Mouse (Mus musculus): ENCODE results near the gene Gm9970. TPM values are rescaled to one million over a fixed set of nuclear protein-coding genes. Genes with fewer than 3 reads are reported as not detected.

Gene Gm9970
- polyA plus RNA-seq, 1 experiment from 2014 or later: not detected

DNA sequence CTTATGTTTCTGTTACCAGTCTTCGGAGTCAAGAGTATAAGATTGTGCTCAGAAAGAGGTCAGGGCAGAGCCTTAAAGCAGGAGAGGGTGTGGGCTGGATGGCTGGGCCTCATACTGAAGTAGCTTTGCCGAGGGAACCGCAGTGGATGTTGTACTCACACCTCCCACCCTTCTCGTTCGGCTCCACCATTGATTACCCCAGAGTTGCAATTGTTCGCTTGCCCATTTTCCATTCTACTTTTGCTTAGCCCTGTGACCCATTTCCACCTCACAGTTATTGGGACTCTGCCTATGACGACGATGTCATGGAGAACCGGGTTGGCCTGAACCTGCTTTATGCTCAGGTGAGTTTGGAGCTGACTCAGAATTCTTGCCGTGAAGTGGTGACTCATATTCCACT lies 44.8 kb downstream of the Gm9970 start:
- Histone ChIP-seq H3K4me1 (replicated peaks; ENCODE audit: control insufficient read depth, insufficient read depth, low read length) (peaks cover 22% of the 10 kb centered on the region), H3K36me3 (ENCODE audit: control insufficient read depth, insufficient read depth, low read length) (peaks cover 54% of the 10 kb centered on the region), H3K9me3 (ENCODE audit: control insufficient read depth, low read length) (peaks cover 5% of the 10 kb centered on the region), H3K27ac (ENCODE audit: low read depth, low read length) (no peak overlapping the region), H3K4me2 (no peak overlapping the region), H3K4me3 (ENCODE audit: low read depth, low read length) (no peak overlapping the region), H3K27me3 (replicated peaks; ENCODE audit: control insufficient read depth, insufficient read depth, low read length) (no peaks in the 10 kb centered on the region), H3K9ac (ENCODE audit: low read depth, low read length) (no peak overlapping the region)
- 90% methylated on average over 10 of the region's 10 CpGs for WGBS
- no peak for ATAC-seq (replicated peaks; ENCODE audit: low FRiP score)
- no peak for DNase-seq (ENCODE audit: low spot score)

DNA sequence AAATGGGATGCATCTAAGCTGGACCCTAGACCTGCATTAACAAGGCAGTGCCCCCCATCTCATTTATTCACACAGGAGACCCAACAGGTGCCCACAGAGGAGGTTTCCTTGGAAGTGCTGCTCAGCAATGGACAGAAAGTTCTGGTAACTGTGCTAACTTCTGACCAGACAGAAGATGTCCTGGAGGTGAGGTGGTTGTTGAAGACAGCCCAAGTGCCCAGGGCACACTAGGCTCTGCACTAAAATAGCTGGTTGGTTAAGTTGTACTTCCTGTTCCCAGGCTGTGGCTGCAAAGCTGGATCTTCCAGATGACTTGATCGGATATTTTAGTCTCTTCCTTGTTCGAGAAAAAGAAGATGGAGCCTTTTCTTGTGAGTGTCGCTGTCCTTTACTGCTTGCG lies 45.4 kb downstream of the Gm9970 start:
- Histone ChIP-seq H3K4me1 (replicated peaks; ENCODE audit: control insufficient read depth, insufficient read depth, low read length) (peaks cover 18% of the 10 kb centered on the region), H3K9ac (ENCODE audit: low read depth, low read length) (no peak overlapping the region), H3K4me3 (ENCODE audit: low read depth, low read length) (no peak overlapping the region), H3K4me2 (no peak overlapping the region), H3K27ac (ENCODE audit: low read depth, low read length) (no peak overlapping the region), H3K9me3 (ENCODE audit: control insufficient read depth, low read length) (peaks cover 5% of the 10 kb centered on the region), H3K36me3 (ENCODE audit: control insufficient read depth, insufficient read depth, low read length) (peaks cover 59% of the 10 kb centered on the region), H3K27me3 (replicated peaks; ENCODE audit: control insufficient read depth, insufficient read depth, low read length) (no peaks in the 10 kb centered on the region)
- no peak for DNase-seq (ENCODE audit: low spot score)
- no peak for ATAC-seq (replicated peaks; ENCODE audit: low FRiP score)
- 93% methylated on average over 4 of the region's 4 CpGs for WGBS

DNA sequence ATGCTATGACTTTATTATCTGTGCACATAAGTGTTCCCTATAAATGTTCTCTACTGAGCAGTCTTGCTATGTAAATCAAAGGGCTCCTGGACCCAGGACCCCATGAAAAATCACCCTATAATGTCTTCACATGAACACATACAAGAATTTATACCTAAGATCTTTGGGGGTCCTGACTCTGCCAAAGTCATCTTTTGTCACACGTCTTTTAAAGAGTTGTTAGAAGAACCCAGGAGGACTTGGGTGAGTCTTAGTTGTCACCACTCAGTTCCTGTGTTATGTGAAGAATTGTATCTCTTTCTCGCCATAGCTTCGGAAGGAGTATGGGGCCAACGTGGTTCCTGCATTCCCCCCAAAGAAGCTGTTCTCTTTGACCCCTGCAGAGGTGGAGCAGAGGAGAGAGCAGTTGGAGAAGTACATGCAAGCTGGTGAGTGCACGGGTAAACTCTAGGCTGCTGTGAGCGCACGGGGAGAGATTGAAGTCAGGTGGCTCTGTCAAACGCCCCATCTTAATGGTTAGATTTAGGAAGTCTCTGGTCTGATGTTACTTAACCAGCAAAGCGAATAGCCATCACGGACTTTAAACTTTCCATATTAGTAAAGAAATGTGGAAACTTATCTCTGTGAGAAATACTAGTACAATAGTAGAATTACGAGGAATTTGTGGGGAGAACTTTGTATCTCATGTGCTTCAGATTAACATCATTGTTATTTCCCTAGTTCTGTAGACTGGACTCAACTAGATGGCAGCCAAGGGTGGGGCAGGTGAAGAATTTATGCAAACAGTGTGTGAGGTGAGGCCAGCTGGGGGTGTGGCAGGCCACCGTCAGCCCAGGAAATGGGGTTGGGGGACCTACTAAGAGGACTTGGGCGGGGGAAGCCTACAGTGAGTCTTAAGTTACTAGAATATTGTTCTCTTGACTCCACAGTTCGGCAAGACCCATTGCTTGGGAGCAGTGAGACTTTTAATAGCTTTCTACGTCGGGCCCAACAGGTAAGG lies 46.2 kb downstream of the Gm9970 start:
- peak overlapping the region; percentile 80 for H3K4me3 ChIP-seq (ENCODE audit: low read depth, low read length)
- H3K4me2 ChIP-seq: peak overlapping the region; percentile 87
- no peak overlapping the region for H3K27ac ChIP-seq (ENCODE audit: low read depth, low read length)
- no peak for ATAC-seq (replicated peaks; ENCODE audit: low FRiP score)
- H3K27me3 ChIP-seq (replicated peaks; ENCODE audit: control insufficient read depth, insufficient read depth, low read length): no peaks in the 10 kb centered on the region
- peak overlapping the region; percentile 2; the same call in 1 of the 2 replicates for H3K9ac ChIP-seq (ENCODE audit: low read depth, low read length)
- H3K36me3 ChIP-seq (ENCODE audit: control insufficient read depth, insufficient read depth, low read length): peaks cover 59% of the 10 kb centered on the region
- 91% methylated on average over 16 of the region's 16 CpGs for WGBS
- DNase-seq (ENCODE audit: low spot score): no peak
- peaks cover 13% of the 10 kb centered on the region for H3K4me1 ChIP-seq (replicated peaks; ENCODE audit: control insufficient read depth, insufficient read depth, low read length)
- H3K9me3 ChIP-seq (ENCODE audit: control insufficient read depth, low read length): no peaks in the 10 kb centered on the region

DNA sequence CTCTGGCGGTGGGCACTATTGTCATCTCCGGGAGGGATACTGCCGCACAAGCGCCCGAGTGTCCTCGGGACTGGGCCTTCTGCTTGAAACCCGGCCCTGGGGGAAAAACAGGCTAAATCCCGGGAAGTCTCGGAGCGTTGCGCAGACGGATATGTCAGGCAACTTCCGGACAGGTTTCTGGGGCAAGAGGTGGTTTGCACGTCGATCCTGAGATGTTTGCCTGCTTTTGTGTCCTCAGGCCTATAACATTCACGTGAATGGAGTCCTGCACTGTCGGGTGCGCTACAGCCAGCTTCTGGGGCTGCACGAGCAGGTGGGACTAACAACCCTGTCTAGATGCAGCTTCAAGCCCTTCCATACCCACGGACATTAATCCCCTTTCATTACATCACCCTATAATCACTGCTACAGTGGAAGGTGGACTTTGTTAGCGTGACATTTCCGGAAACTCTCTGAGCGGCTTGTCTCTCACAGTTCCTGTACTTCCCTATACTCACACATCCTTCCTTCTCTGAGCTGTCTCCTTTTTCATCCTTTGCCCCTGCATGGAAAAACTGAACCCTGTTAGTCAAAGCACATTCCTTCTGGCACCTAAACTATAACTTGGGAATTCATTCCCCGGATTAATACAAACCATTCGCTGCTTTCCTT lies 47.3 kb downstream of the Gm9970 start:
- H3K4me1 ChIP-seq (replicated peaks; ENCODE audit: control insufficient read depth, insufficient read depth, low read length): peaks cover 13% of the 10 kb centered on the region
- no peaks in the 10 kb centered on the region for H3K9me3 ChIP-seq (ENCODE audit: control insufficient read depth, low read length)
- WGBS: 8% methylated on average over 25 of the region's 25 CpGs
- H3K4me2 ChIP-seq: peak overlapping the region; percentile 87
- peak overlapping the region; percentile 85 for H3K9ac ChIP-seq (ENCODE audit: low read depth, low read length)
- ATAC-seq (replicated peaks; ENCODE audit: low FRiP score): no peak
- peak overlapping the region; percentile 80 for H3K4me3 ChIP-seq (ENCODE audit: low read depth, low read length)
- peak overlapping the region; percentile 65 for H3K27ac ChIP-seq (ENCODE audit: low read depth, low read length)
- no peak for DNase-seq (ENCODE audit: low spot score)
- no peaks in the 10 kb centered on the region for H3K27me3 ChIP-seq (replicated peaks; ENCODE audit: control insufficient read depth, insufficient read depth, low read length)
- peaks cover 55% of the 10 kb centered on the region for H3K36me3 ChIP-seq (ENCODE audit: control insufficient read depth, insufficient read depth, low read length)

DNA sequence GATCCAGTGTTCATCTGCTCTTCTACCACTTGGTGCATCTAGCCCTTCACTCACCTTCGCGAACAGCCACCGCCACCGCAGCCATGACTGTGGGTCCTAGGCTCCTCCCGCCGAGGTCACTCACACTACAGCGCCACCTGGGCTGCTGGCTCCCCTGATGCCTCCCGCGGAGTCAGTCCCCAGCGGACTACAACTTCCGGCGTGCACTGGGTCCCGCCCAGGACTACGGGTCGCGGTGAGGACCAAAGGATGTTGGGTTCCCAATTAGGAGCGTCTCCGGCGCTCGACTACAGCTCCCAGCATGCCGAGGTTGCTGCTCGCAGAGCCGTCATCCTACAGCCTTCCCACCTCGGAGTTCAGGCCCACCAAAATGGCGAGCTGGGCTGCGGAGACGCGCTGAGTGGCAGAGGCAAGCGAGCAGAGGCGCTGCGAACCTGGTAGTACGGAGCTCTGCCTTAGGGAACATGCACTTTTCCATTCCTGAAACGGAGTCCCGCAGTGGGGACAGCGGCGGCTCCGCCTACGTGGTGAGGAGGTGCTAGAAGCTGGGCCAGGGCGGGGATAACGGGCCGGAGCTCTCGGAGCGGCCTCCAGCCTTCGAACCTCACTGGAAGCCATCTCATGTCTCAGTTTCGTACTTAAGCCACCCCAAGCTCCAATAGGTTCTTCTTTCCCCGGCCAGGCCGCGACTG lies 47.9 kb downstream of the Gm9970 start, which contains the start of the genes Snx17 and Eif2b4:
Gene Snx17, plus strand, starts transcription at position 289 of the 692 bp plus-strand sequence.
Gene Eif2b4, minus strand, starts transcription at position 492 of the 692 bp plus-strand sequence.
- Histone ChIP-seq H3K4me1 (replicated peaks; ENCODE audit: control insufficient read depth, insufficient read depth, low read length) (peaks cover 13% of the 10 kb centered on the region), H3K27ac (ENCODE audit: low read depth, low read length) (peak within 1 kb of the TSS; percentile 65), H3K4me3 (ENCODE audit: low read depth, low read length) (peak within 1 kb of the TSS; percentile 80), H3K9ac (ENCODE audit: low read depth, low read length) (peak within 1 kb of the TSS; percentile 85), H3K4me2 (peak within 1 kb of the TSS; percentile 87), H3K27me3 (replicated peaks; ENCODE audit: control insufficient read depth, insufficient read depth, low read length) (no peaks in the 10 kb centered on the region), H3K9me3 (ENCODE audit: control insufficient read depth, low read length) (no peaks in the 10 kb centered on the region), H3K36me3 (ENCODE audit: control insufficient read depth, insufficient read depth, low read length) (peaks cover 56% of the 10 kb centered on the region)
- DNase-seq (ENCODE audit: low spot score) (peak; percentile 99), ATAC-seq (replicated peaks; ENCODE audit: low FRiP score) (peak; percentile 94)
- under 1% methylated on average over 48 of the region's 48 CpGs for WGBS

DNA sequence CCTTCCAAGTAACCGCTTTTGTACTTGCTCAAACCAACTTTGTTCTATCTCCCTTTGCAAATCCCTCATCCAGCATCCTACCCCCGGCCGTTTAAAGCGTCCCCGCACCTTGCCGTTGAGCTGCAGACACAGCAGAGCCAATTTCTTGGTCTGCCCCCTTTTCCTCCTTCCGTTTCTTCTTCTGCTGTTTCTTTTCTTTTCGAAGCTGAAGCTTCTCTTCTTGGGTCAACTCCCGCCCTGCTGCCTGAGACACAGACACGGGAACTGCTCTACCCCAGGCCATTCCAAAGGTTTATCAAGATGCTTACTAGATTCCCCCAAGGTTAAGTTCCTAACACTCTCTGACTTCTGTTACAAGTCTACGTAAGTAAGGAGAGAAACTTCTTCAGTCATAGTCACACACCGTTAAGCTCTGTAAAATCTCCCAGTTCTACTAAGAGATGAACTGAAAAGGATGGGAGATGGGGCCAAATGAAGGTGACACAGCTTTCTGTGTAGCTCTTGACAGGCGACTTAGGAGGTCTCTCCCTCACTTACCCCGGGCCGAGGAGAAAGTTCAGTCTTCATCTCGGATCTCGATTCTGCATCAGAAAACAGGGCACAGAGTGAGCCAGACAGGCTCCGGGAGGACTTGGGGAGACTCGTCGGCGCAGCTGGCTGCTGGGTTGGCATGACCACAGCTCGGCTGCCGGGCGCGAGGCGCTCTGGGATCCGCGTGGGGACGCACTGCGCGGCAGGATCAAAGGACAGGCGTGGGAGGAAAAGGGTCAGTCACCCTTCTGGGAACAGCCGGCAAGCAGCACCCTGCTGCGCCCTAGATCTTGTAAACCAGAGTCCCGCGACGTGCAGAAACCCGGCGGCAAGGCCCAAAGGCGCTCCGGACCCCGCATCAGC lies 48.7 kb downstream of the Gm9970 start:
- H3K9me3 ChIP-seq (ENCODE audit: control insufficient read depth, low read length): no peaks in the 10 kb centered on the region
- H3K27me3 ChIP-seq (replicated peaks; ENCODE audit: control insufficient read depth, insufficient read depth, low read length): no peaks in the 10 kb centered on the region
- DNase-seq (ENCODE audit: low spot score): no peak
- peak; percentile 58 for ATAC-seq (replicated peaks; ENCODE audit: low FRiP score)
- peak overlapping the region; percentile 53 for H3K27ac ChIP-seq (ENCODE audit: low read depth, low read length)
- H3K9ac ChIP-seq (ENCODE audit: low read depth, low read length): peak overlapping the region; percentile 74
- H3K4me1 ChIP-seq (replicated peaks; ENCODE audit: control insufficient read depth, insufficient read depth, low read length): peaks cover 13% of the 10 kb centered on the region
- H3K36me3 ChIP-seq (ENCODE audit: control insufficient read depth, insufficient read depth, low read length): peaks cover 57% of the 10 kb centered on the region
- H3K4me3 ChIP-seq (ENCODE audit: low read depth, low read length): peak overlapping the region; percentile 80
- 12% methylated on average over 42 of the region's 42 CpGs for WGBS
- H3K4me2 ChIP-seq: peak overlapping the region; percentile 73

All from liver, embryonic 11.5 days (tissue).